Comparison of ENCODE assay signal across 8 mouse cellular contexts in genomic region chr7:6282749-6283148, GRCm38 (mm10). TPM values are rescaled to one million over a fixed set of nuclear protein-coding genes. Genes with fewer than 3 reads are reported as not detected.
DNase-seq lines count a peak whose midpoint lies in the region; ATAC-seq and TF ChIP-seq lines count a peak whose summit lies in the region.

No protein-coding gene starts in this region.

- WGBS in intestine, postnatal 0 days = 3% methylated on average over 1 of the region's 1 CpGs
- WGBS in limb, embryonic 10.5 days = 2% methylated on average over 1 of the region's 1 CpGs
- 5% methylated on average over 1 of the region's 1 CpGs for WGBS in midbrain, embryonic 11.5 days
- 0% methylated on average over 1 of the region's 1 CpGs for WGBS in small intestine, adult 2 months

- no peaks in the 10 kb centered on the region for H3K36me3 ChIP-seq in intestine, postnatal 0 days (ENCODE audit: control insufficient read depth, insufficient read depth)
- H3K36me3 ChIP-seq in limb, embryonic 10.5 days = no peaks in the 10 kb centered on the region
- H3K36me3 ChIP-seq in midbrain, embryonic 11.5 days (ENCODE audit: control insufficient read depth, insufficient read depth, low read length) = no peaks in the 10 kb centered on the region
- H3K36me3 ChIP-seq in small intestine, adult 2 months (ENCODE audit: control insufficient read depth, insufficient read depth, low read length) = no peaks in the 10 kb centered on the region

- peak; percentile 38 for DNase-seq in 3134 (ENCODE audit: extremely low read depth, insufficient read length, low spot score)
- peak; percentile 65 to 91 for DNase-seq in adrenal gland, adult (ENCODE audit: inconsistent age in 2 of 2, low spot score in 1 of 2)
- DNase-seq in embryo, embryonic 11.5 days (ENCODE audit: low read depth, low spot score) = peak; percentile 67
- DNase-seq in gastrocnemius, postnatal 4 days (ENCODE audit: low spot score in 2 of 2) = peak; percentile 40 to 74
- DNase-seq in limb, embryonic 10.5 days (ENCODE audit: low spot score) = peak; percentile 67
- DNase-seq in midbrain, embryonic 11.5 days (ENCODE audit: low spot score, missing footprints) = peak; percentile 94

- no peak overlapping the region for H3K9ac ChIP-seq in intestine, postnatal 0 days (ENCODE audit: low read depth, low read length)
- no peak overlapping the region for H3K9ac ChIP-seq in midbrain, embryonic 11.5 days (ENCODE audit: low read length)

- peak overlapping the region; percentile 75 for H3K27ac ChIP-seq in intestine, postnatal 0 days (ENCODE audit: low read depth, low read length)
- peak overlapping the region; percentile 87; the same call in 1 of the 2 replicates for H3K27ac ChIP-seq in limb, embryonic 10.5 days
- no peak overlapping the region for H3K27ac ChIP-seq in midbrain, embryonic 11.5 days (ENCODE audit: low read depth, low read length)
- H3K27ac ChIP-seq in small intestine, adult 2 months (ENCODE audit: insufficient read depth, low read depth, low read length) = peak overlapping the region; percentile 18; the same call in 1 of the 2 replicates

- no peaks in the 10 kb centered on the region for H3K27me3 ChIP-seq in intestine, postnatal 0 days (replicated peaks; ENCODE audit: control insufficient read depth, insufficient read depth, low read length)
- H3K27me3 ChIP-seq in limb, embryonic 10.5 days (ENCODE audit: low read depth, poor library complexity, severe bottlenecking) = no peaks in the 10 kb centered on the region
- H3K27me3 ChIP-seq in midbrain, embryonic 11.5 days (ENCODE audit: control insufficient read depth, insufficient read depth, low read length) = no peaks in the 10 kb centered on the region
- no peaks in the 10 kb centered on the region for H3K27me3 ChIP-seq in small intestine, adult 2 months (ENCODE audit: control insufficient read depth, insufficient read depth, low read length)

- H3K4me1 ChIP-seq in intestine, postnatal 0 days (replicated peaks; ENCODE audit: control insufficient read depth, insufficient read depth, low read length) = no peaks in the 10 kb centered on the region
- H3K4me1 ChIP-seq in limb, embryonic 10.5 days = peaks cover 15% of the 10 kb centered on the region
- peaks cover 9% of the 10 kb centered on the region for H3K4me1 ChIP-seq in midbrain, embryonic 11.5 days (ENCODE audit: control insufficient read depth, insufficient read depth, low read length)
- peaks cover 3% of the 10 kb centered on the region; the same call in 1 of the 2 replicates for H3K4me1 ChIP-seq in small intestine, adult 2 months (ENCODE audit: control insufficient read depth, insufficient read depth, insufficient read length, low read length)

- no peaks in the 10 kb centered on the region for H3K9me3 ChIP-seq in intestine, postnatal 0 days (ENCODE audit: control insufficient read depth)
- H3K9me3 ChIP-seq in limb, embryonic 10.5 days (replicated peaks) = no peaks in the 10 kb centered on the region
- H3K9me3 ChIP-seq in midbrain, embryonic 11.5 days (ENCODE audit: control insufficient read depth, low read length) = no peaks in the 10 kb centered on the region

- peak overlapping the region; percentile 60 for H3K4me3 ChIP-seq in intestine, postnatal 0 days (ENCODE audit: low read depth, low read length)
- H3K4me3 ChIP-seq in limb, embryonic 10.5 days = peak overlapping the region; percentile 61
- peak overlapping the region; percentile 42 for H3K4me3 ChIP-seq in midbrain, embryonic 11.5 days (ENCODE audit: low read depth, low read length)
- no peak overlapping the region for H3K4me3 ChIP-seq in small intestine, adult 2 months (ENCODE audit: low read depth, low read length)

- peak overlapping the region; percentile 79 for H3K4me2 ChIP-seq in intestine, postnatal 0 days (replicated peaks; ENCODE audit: low read depth)
- peak overlapping the region; percentile 55 for H3K4me2 ChIP-seq in midbrain, embryonic 11.5 days

- TF ChIP-seq CTCF in intestine, postnatal 0 days (IDR thresholded peaks at IDR 0.05; ENCODE audit: low read depth) = peak; percentile 83
- no peak for TF ChIP-seq CTCF in small intestine, adult 2 months (IDR thresholded peaks at IDR 0.05; ENCODE audit: extremely low read depth, insufficient read length, insufficient replicate concordance, low read depth, low read length)

- peak; percentile 34; the same call in 1 of the 2 replicates for ATAC-seq in intestine, postnatal 0 days
- ATAC-seq in midbrain, embryonic 11.5 days (ENCODE audit: low FRiP score) = peak; percentile 0; the same call in 1 of the 2 replicates

- TF ChIP-seq POLR2A in small intestine, adult 2 months (IDR thresholded peaks at IDR 0.05; ENCODE audit: low read depth, low read length) = no peak

RNA-seq across cellular contexts. Expression of gene Zfp667, which starts 3.6 kb away (rescaled TPM):
- 1 to 10 TPM; 5.2 to 5.9 TPM for total RNA-seq in gastrocnemius, postnatal 4 days (2021)
- 2.1 and 2.4 TPM in 2 replicates for polyA plus RNA-seq in intestine, postnatal 0 days (2015; fragmentation: Nextera tagmentation; extraction: Ambion mirVana)
- polyA plus RNA-seq in limb, embryonic 10.5 days (2016; fragmentation: Nextera tagmentation; extraction: Ambion mirVana) = 5.2 and 6.4 TPM in 2 replicates
- 12.0 and 12.9 TPM in 2 replicates for polyA plus RNA-seq in midbrain, embryonic 11.5 days (2014; fragmentation: Nextera tagmentation; extraction: Ambion mirVana)
- 0.10 TPM in 2 replicates for polyA plus RNA-seq in small intestine, adult 2 months (2012; rRNA removed)

RNA-seq across cellular contexts. Expression of gene Epp13, which starts 30.2 kb away (rescaled TPM):
- total RNA-seq in gastrocnemius, postnatal 4 days (2021) = not detected
- not detected in 2 replicates for polyA plus RNA-seq in intestine, postnatal 0 days (2015; fragmentation: Nextera tagmentation; extraction: Ambion mirVana)
- not detected in 2 replicates for polyA plus RNA-seq in limb, embryonic 10.5 days (2016; fragmentation: Nextera tagmentation; extraction: Ambion mirVana)
- 0.25 TPM in 1 of 2 replicates, not detected in the other for polyA plus RNA-seq in midbrain, embryonic 11.5 days (2014; fragmentation: Nextera tagmentation; extraction: Ambion mirVana)
- polyA plus RNA-seq in small intestine, adult 2 months (2012; rRNA removed) = not detected in 2 replicates

RNA-seq across cellular contexts. Expression of gene Zfp583, which starts 48.3 kb away (rescaled TPM):
- total RNA-seq in gastrocnemius, postnatal 4 days (2021) = 1 to 10 TPM; 1.2 to 1.9 TPM
- polyA plus RNA-seq in intestine, postnatal 0 days (2015; fragmentation: Nextera tagmentation; extraction: Ambion mirVana) = 1.2 and 1.7 TPM in 2 replicates
- polyA plus RNA-seq in limb, embryonic 10.5 days (2016; fragmentation: Nextera tagmentation; extraction: Ambion mirVana) = 5.2 and 6.7 TPM in 2 replicates
- 7.2 and 10.4 TPM in 2 replicates for polyA plus RNA-seq in midbrain, embryonic 11.5 days (2014; fragmentation: Nextera tagmentation; extraction: Ambion mirVana)
- polyA plus RNA-seq in small intestine, adult 2 months (2012; rRNA removed) = 0.25 and 0.48 TPM in 2 replicates

Comparison
In these comparisons a context has a peak if more than half of its experiments do, and no peak if none do; other contexts are left out.
1. DNase-seq: peak in every context shown above with its lines; median percentile 94 in midbrain, embryonic 11.5 days; 78 in adrenal gland, adult; 67 in embryo, embryonic 11.5 days; 67 in limb, embryonic 10.5 days; 57 in gastrocnemius, postnatal 4 days; 38 in 3134.